Mouse (Mus musculus) G1E (cell line): ENCODE measurements around the gene Shmt2.

Source experiments
- CTCF ChIP-seq: IDR thresholded peaks from 2 replicates; pipeline ENCODE4 v1.5.1; 2012; ENCODE audit warnings: low read depth, low read length, inconsistent platforms, mixed read lengths
- POLR2AphosphoS5 ChIP-seq: IDR thresholded peaks from 2 replicates; pipeline ENCODE4 v1.6.1; 2012; ENCODE audit warnings: low read depth, low read length, inconsistent platforms; ENCODE audit not compliant: insufficient replicate concordance

DNA sequence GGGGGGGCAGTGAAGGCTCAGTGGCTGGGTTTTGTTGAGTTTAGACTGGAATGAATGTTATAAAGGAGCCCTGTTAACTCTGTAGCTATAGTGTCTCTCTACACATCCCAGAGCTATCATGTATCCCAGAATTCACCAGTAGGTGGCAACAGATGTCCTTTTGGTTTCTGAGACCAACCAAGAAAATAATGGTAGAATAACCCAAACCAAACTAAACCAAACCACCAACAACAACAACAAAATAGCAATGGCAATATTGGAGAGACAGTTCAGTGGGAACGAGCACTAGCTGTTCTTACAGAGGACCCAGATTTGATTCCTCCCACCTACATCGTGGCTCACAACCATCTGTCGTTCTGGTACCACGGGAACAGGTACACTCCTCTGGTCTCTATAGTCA is 43.1 kb downstream of the Shmt2 start:
- TF ChIP-seq POLR2AphosphoS5 (no peak), CTCF (no peak)
